Mouse (Mus musculus) cortical plate, adult 2 months (tissue): ENCODE results near the gene Golga4.
"Not testable (repeated sequence)": the region's sequence is repeated elsewhere in the genome, so short reads cannot be mapped to it uniquely, and the experiment has no call there.

Experiments
- CTCF ChIP-seq: fragments of 200-500 bp; IDR thresholded peaks from 2 replicates; pipeline ENCODE4 v1.5.1; 2011; ENCODE audit warnings: mild to moderate bottlenecking, control low read depth, low read length; ENCODE audit not compliant: insufficient read depth; ENCODE audit errors: extremely low read depth
- POLR2A ChIP-seq: fragments of 200-500 bp; IDR thresholded peaks from 2 replicates; pipeline ENCODE4 v1.6.1; 2011; ENCODE audit warnings: mild to moderate bottlenecking, low read length, control low read depth; ENCODE audit not compliant: insufficient read depth; ENCODE audit errors: extremely low read depth

DNA sequence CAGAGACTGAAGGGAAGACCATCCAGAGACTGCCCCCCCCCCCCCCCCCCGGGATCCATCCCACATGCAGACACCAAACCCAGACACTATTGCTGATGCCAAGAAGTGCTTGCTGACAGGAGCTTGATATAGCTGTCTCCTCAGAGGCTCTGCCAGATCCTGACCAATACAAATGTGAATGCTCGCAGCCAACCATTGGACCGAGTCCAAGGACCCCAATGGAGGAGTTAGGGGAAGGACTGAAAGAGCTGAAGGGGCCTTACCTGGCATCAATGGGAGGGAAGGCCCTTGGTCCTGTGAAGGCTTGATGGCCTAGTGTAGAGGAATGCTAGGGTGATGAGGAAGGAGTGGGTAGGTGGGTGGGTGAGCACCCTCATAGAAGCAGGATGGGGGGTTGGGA is 94.3 kb downstream of the Golga4 start:
- not testable (repeated sequence) for TF ChIP-seq CTCF, POLR2A
